Mouse (Mus musculus) forebrain, postnatal 0 days (tissue): ENCODE measurements around the gene Adamts2. TPM values are rescaled to one million over a fixed set of nuclear protein-coding genes. Genes with fewer than 3 reads are reported as not detected.
A peak's percentile ranks its signal among the peaks of the same experiment; 100 is the strongest.

Source experiments
- ATAC-seq: fragments of 200-750 bp; cut with Nextera tagmentation; 2 replicates; pipeline ENCODE4 v1.8.0; 2017; ENCODE audit warnings: mild to moderate bottlenecking, moderate library complexity
- DNase-seq: peaks from one replicate; pipeline ENCODE4 v3.0.0-alpha.2; 2015
- H3K27ac ChIP-seq: fragments of 300-500 bp; sonication (generic); 2 replicates; pipeline ENCODE4 v1.5.1; 2014; ENCODE audit warnings: low read depth, mild to moderate bottlenecking, antibody characterized with exemption, low read length, moderate library complexity, mixed read lengths
- H3K27me3 ChIP-seq: fragments of 300-500 bp; sonication (generic); 2 replicates; pipeline ENCODE4 v1.6.1; 2014; ENCODE audit warnings: mild to moderate bottlenecking, low read length, mixed read lengths; ENCODE audit not compliant: insufficient read depth
- H3K36me3 ChIP-seq: fragments of 300-500 bp; sonication (generic); 2 replicates; pipeline ENCODE4 v1.6.1; 2014; ENCODE audit warnings: mild to moderate bottlenecking, moderate library complexity; ENCODE audit not compliant: insufficient read depth
- H3K4me1 ChIP-seq: fragments of 300-500 bp; sonication (generic); 2 replicates; pipeline ENCODE4 v1.6.1; 2014; ENCODE audit warnings: antibody characterized with exemption; ENCODE audit not compliant: insufficient read depth
- H3K4me2 ChIP-seq: fragments of 300-500 bp; sonication (generic); 2 replicates; pipeline ENCODE4 v1.6.1; 2014; ENCODE audit warnings: low read depth, mild to moderate bottlenecking, moderate library complexity
- H3K4me3 ChIP-seq: fragments of 300-500 bp; sonication (generic); 2 replicates; pipeline ENCODE4 v1.5.1; 2014; ENCODE audit warnings: low read depth, low read length, mixed read lengths
- H3K9ac ChIP-seq: fragments of 300-500 bp; sonication (generic); 2 replicates; pipeline ENCODE4 v1.6.1; 2014; ENCODE audit warnings: mild to moderate bottlenecking
- H3K9me3 ChIP-seq: fragments of 300-500 bp; sonication (generic); 2 replicates; pipeline ENCODE4 v1.6.1; 2016; ENCODE audit warnings: low read length
- CTCF ChIP-seq: sonication (generic); IDR thresholded peaks from 2 replicates; pipeline ENCODE4 v1.5.1; 2016; ENCODE audit warnings: antibody characterized with exemption, control low read depth, low read depth
- WGBS: fragments of 180-500 bp; shearing (Covaris S2); extraction: QIAGEN DNeasy Blood & Tissue Kit; methylation state at CpG from one replicate; pipeline ENCODE4 v1.1.7; 2014; 5-methylcytosine and 5-hydroxymethylcytosine counted together
- polyA plus RNA-seq: library from polyadenylated mRNA; unstranded; fragments of >200 nt; fragmentation: Nextera tagmentation; extraction: Ambion mirVana; gene quantifications from 2 replicates; pipeline ENCODE4 v1.2.1, GENCODE M21; 2015
- total RNA-seq: library from RNA; depleted of rRNA; stranded (reverse); fragments of >200 nt; gene quantifications from 2 replicates; pipeline ENCODE4 v1.2.3, GENCODE M21; 2014; rRNA removed

Adamts2 gene
- total and polyA plus RNA-seq, 2 experiments from 2014 or later = 4.4 to 13.1 TPM

DNA sequence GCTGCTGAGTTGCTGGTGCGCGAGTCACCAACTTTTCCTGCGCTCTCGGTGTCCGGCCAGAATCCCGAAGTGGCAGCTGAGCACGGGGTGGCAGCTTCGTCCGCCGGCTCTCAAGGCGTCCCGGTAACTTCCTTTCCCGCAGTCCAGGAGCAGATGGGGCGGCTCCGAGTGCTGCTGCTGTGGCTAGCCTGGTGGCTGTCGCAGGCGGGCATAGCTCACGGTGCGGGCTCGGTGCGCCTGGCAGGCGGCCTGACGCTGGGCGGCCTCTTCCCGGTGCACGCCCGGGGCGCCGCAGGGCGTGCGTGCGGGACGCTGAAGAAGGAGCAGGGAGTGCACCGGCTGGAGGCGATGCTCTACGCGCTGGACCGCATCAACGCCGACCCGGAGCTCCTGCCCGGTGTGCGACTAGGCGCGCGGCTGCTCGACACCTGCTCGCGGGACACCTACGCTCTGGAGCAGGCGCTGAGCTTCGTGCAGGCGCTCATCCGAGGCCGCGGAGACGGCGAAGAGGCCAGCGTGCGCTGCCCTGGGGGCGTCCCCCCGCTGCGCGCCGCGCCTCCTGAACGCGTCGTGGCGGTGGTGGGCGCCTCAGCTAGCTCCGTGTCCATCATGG, 249.2 kb downstream of the Adamts2 start:
- no peak for TF ChIP-seq CTCF
- H3K27ac ChIP-seq = no peak overlapping the region
- under 1% methylated on average over 72 of the region's 72 CpGs for WGBS

More for the DNA sequence above, 249.2 kb downstream of the Adamts2 start:
- peak overlapping the region; percentile 45 for H3K4me3 ChIP-seq
- DNase-seq (no peak), ATAC-seq (peak; percentile 25; the same call in 1 of the 2 replicates)
- no peaks in the 10 kb centered on the region for H3K9me3 ChIP-seq
- H3K36me3 ChIP-seq = no peaks in the 10 kb centered on the region
- peak overlapping the region; percentile 94 for H3K4me2 ChIP-seq
- H3K9ac ChIP-seq = peak overlapping the region; percentile 40; the same call in 1 of the 2 replicates
- no peaks in the 10 kb centered on the region for H3K4me1 ChIP-seq
- H3K27me3 ChIP-seq = peaks cover 40% of the 10 kb centered on the region

Other genes starting within 250 kb of the Adamts2 start
- 0.38 TPM in 1 of 2 replicates, not detected in the other for gene Cby3, start 247.6 kb upstream of the Adamts2 start, total RNA-seq
- gene Cby3, start 247.6 kb upstream of the Adamts2 start, polyA plus RNA-seq = 0.64 and 1.2 TPM in 2 replicates
- gene Hnrnph1, start 225.1 kb upstream of the Adamts2 start, total RNA-seq = 325 and 407 TPM in 2 replicates
- 297 and 302 TPM in 2 replicates for gene Hnrnph1, start 225.1 kb upstream of the Adamts2 start, polyA plus RNA-seq
- 20.5 and 22.6 TPM in 2 replicates for gene Rufy1, start 171.0 kb upstream of the Adamts2 start, total RNA-seq
- 18.3 and 25.0 TPM in 2 replicates for gene Rufy1, start 171.0 kb upstream of the Adamts2 start, polyA plus RNA-seq
- gene Zfp354c, start 225.6 kb downstream of the Adamts2 start, total RNA-seq = 42.7 and 46.6 TPM in 2 replicates
- 27.1 and 35.1 TPM in 2 replicates for gene Zfp354c, start 225.6 kb downstream of the Adamts2 start, polyA plus RNA-seq
- 3.5 and 5.9 TPM in 2 replicates for gene Zfp879, start 239.5 kb downstream of the Adamts2 start, total RNA-seq
- 1.1 and 1.6 TPM in 2 replicates for gene Zfp879, start 239.5 kb downstream of the Adamts2 start, polyA plus RNA-seq
- not detected in 2 replicates for gene Grm6, start 248.6 kb downstream of the Adamts2 start, total RNA-seq
- not detected in 2 replicates for gene Grm6, start 248.6 kb downstream of the Adamts2 start, polyA plus RNA-seq